Mouse (Mus musculus): ENCODE measurements around the gene Sdhc. TPM values are rescaled to one million over a fixed set of nuclear protein-coding genes. Genes with fewer than 3 reads are reported as not detected.

Gene Sdhc
- total and polyA plus RNA-seq, 2 experiments from 2014 or later, result 263 to 313 TPM

Small RNA genes within 50 kb of the gene (microRNA-seq; reads per million reads assigned to microRNA genes)
- gene Gm27844 (ENCODE audit: borderline number of aligned reads), result not detected

Other genes starting within 250 kb of the Sdhc start
- 1.7 and 2.2 TPM in 2 replicates for gene Fcrlb, start 237.7 kb downstream of the Sdhc start, total RNA-seq (2014; rRNA removed)
- gene Fcrlb, start 237.7 kb downstream of the Sdhc start, polyA plus RNA-seq (2015; fragmentation: Nextera tagmentation; extraction: Ambion mirVana), result 1.3 and 1.8 TPM in 2 replicates
- gene Fcrla, start 223.0 kb downstream of the Sdhc start, total RNA-seq (2014; rRNA removed), result not detected in 2 replicates
- not detected in 2 replicates for gene Fcrla, start 223.0 kb downstream of the Sdhc start, polyA plus RNA-seq (2015; fragmentation: Nextera tagmentation; extraction: Ambion mirVana)
- 1.8 and 6.6 TPM in 2 replicates for gene Fcgr2b, start 174.1 kb downstream of the Sdhc start, total RNA-seq (2014; rRNA removed)
- 2.1 and 3.6 TPM in 2 replicates for gene Fcgr2b, start 174.1 kb downstream of the Sdhc start, polyA plus RNA-seq (2015; fragmentation: Nextera tagmentation; extraction: Ambion mirVana)
- gene Fcgr4, start 131.7 kb downstream of the Sdhc start, total RNA-seq (2014; rRNA removed), result 0.57 TPM in 1 of 2 replicates, not detected in the other
- gene Fcgr4, start 131.7 kb downstream of the Sdhc start, polyA plus RNA-seq (2015; fragmentation: Nextera tagmentation; extraction: Ambion mirVana), result 0.25 and 0.48 TPM in 2 replicates
- gene Fcgr3, start 85.7 kb downstream of the Sdhc start, total RNA-seq (2014; rRNA removed), result 18.1 and 19.8 TPM in 2 replicates
- 12.8 and 14.2 TPM in 2 replicates for gene Fcgr3, start 85.7 kb downstream of the Sdhc start, polyA plus RNA-seq (2015; fragmentation: Nextera tagmentation; extraction: Ambion mirVana)
- 0.38 and 1.5 TPM in 2 replicates for gene Cfap126, start 36.7 kb downstream of the Sdhc start, total RNA-seq (2014; rRNA removed)
- 6.0 and 8.1 TPM in 2 replicates for gene Cfap126, start 36.7 kb downstream of the Sdhc start, polyA plus RNA-seq (2015; fragmentation: Nextera tagmentation; extraction: Ambion mirVana)
- gene Mpz, start 108 bp upstream of the Sdhc start, total RNA-seq (2014; rRNA removed), result 0.49 and 0.90 TPM in 2 replicates
- gene Mpz, start 108 bp upstream of the Sdhc start, polyA plus RNA-seq (2015; fragmentation: Nextera tagmentation; extraction: Ambion mirVana), result 0.63 and 0.67 TPM in 2 replicates
- 16.9 and 22.1 TPM in 2 replicates for gene Pcp4l1, start 45.7 kb upstream of the Sdhc start, total RNA-seq (2014; rRNA removed)
- 24.1 and 29.1 TPM in 2 replicates for gene Pcp4l1, start 45.7 kb upstream of the Sdhc start, polyA plus RNA-seq (2015; fragmentation: Nextera tagmentation; extraction: Ambion mirVana)
- 0.11 TPM in 1 of 2 replicates, not detected in the other for gene Nr1i3, start 63.4 kb upstream of the Sdhc start, total RNA-seq (2014; rRNA removed)
- 0.19 and 0.23 TPM in 2 replicates for gene Nr1i3, start 63.4 kb upstream of the Sdhc start, polyA plus RNA-seq (2015; fragmentation: Nextera tagmentation; extraction: Ambion mirVana)
- 49.8 and 57.6 TPM in 2 replicates for gene Tomm40l, start 71.9 kb upstream of the Sdhc start, total RNA-seq (2014; rRNA removed)
- gene Tomm40l, start 71.9 kb upstream of the Sdhc start, polyA plus RNA-seq (2015; fragmentation: Nextera tagmentation; extraction: Ambion mirVana), result 33.9 and 44.6 TPM in 2 replicates
- 3.7 TPM in 1 of 2 replicates, not detected in the other for gene Apoa2, start 74.5 kb upstream of the Sdhc start, total RNA-seq (2014; rRNA removed)
- 5.2 and 7.2 TPM in 2 replicates for gene Apoa2, start 74.5 kb upstream of the Sdhc start, polyA plus RNA-seq (2015; fragmentation: Nextera tagmentation; extraction: Ambion mirVana)
- 21.3 and 25.9 TPM in 2 replicates for gene Fcer1g, start 83.8 kb upstream of the Sdhc start, total RNA-seq (2014; rRNA removed)
- gene Fcer1g, start 83.8 kb upstream of the Sdhc start, polyA plus RNA-seq (2015; fragmentation: Nextera tagmentation; extraction: Ambion mirVana), result 30.5 and 31.1 TPM in 2 replicates
- 5.2 and 8.2 TPM in 2 replicates for gene Adamts4, start 99.8 kb upstream of the Sdhc start, total RNA-seq (2014; rRNA removed)
- gene Adamts4, start 99.8 kb upstream of the Sdhc start, polyA plus RNA-seq (2015; fragmentation: Nextera tagmentation; extraction: Ambion mirVana), result 3.4 and 4.2 TPM in 2 replicates
- 224 and 230 TPM in 2 replicates for gene Ndufs2, start 100.8 kb upstream of the Sdhc start, total RNA-seq (2014; rRNA removed)
- 221 and 244 TPM in 2 replicates for gene Ndufs2, start 100.8 kb upstream of the Sdhc start, polyA plus RNA-seq (2015; fragmentation: Nextera tagmentation; extraction: Ambion mirVana)
- 77.0 and 94.9 TPM in 2 replicates for gene B4galt3, start 119.7 kb upstream of the Sdhc start, total RNA-seq (2014; rRNA removed)
- gene B4galt3, start 119.7 kb upstream of the Sdhc start, polyA plus RNA-seq (2015; fragmentation: Nextera tagmentation; extraction: Ambion mirVana), result 109 and 110 TPM in 2 replicates
- gene Ppox, start 130.6 kb upstream of the Sdhc start, total RNA-seq (2014; rRNA removed), result 36.5 and 45.9 TPM in 2 replicates
- gene Ppox, start 130.6 kb upstream of the Sdhc start, polyA plus RNA-seq (2015; fragmentation: Nextera tagmentation; extraction: Ambion mirVana), result 31.3 and 32.6 TPM in 2 replicates
- gene Usp21, start 137.4 kb upstream of the Sdhc start, total RNA-seq (2014; rRNA removed), result 59.5 and 65.9 TPM in 2 replicates
- 81.0 and 82.6 TPM in 2 replicates for gene Usp21, start 137.4 kb upstream of the Sdhc start, polyA plus RNA-seq (2015; fragmentation: Nextera tagmentation; extraction: Ambion mirVana)
- gene Ufc1, start 144.4 kb upstream of the Sdhc start, total RNA-seq (2014; rRNA removed), result 83.7 and 87.9 TPM in 2 replicates
- 128 and 132 TPM in 2 replicates for gene Ufc1, start 144.4 kb upstream of the Sdhc start, polyA plus RNA-seq (2015; fragmentation: Nextera tagmentation; extraction: Ambion mirVana)
- gene Dedd, start 178.5 kb upstream of the Sdhc start, total RNA-seq (2014; rRNA removed), result 29.8 and 42.1 TPM in 2 replicates
- gene Dedd, start 178.5 kb upstream of the Sdhc start, polyA plus RNA-seq (2015; fragmentation: Nextera tagmentation; extraction: Ambion mirVana), result 38.9 and 40.3 TPM in 2 replicates
- gene Nit1, start 195.0 kb upstream of the Sdhc start, total RNA-seq (2014; rRNA removed), result 42.5 and 44.0 TPM in 2 replicates
- gene Nit1, start 195.0 kb upstream of the Sdhc start, polyA plus RNA-seq (2015; fragmentation: Nextera tagmentation; extraction: Ambion mirVana), result 45.2 and 46.6 TPM in 2 replicates
- gene Pfdn2, start 195.1 kb upstream of the Sdhc start, total RNA-seq (2014; rRNA removed), result 17.3 and 18.4 TPM in 2 replicates
- gene Pfdn2, start 195.1 kb upstream of the Sdhc start, polyA plus RNA-seq (2015; fragmentation: Nextera tagmentation; extraction: Ambion mirVana), result 139 and 155 TPM in 2 replicates
- gene Klhdc9, start 210.2 kb upstream of the Sdhc start, total RNA-seq (2014; rRNA removed), result 4.0 and 4.5 TPM in 2 replicates
- gene Klhdc9, start 210.2 kb upstream of the Sdhc start, polyA plus RNA-seq (2015; fragmentation: Nextera tagmentation; extraction: Ambion mirVana), result 6.3 and 6.4 TPM in 2 replicates
- gene Nectin4, start 219.5 kb upstream of the Sdhc start, total RNA-seq (2014; rRNA removed), result 4.7 and 9.3 TPM in 2 replicates
- 4.8 TPM in 2 replicates for gene Nectin4, start 219.5 kb upstream of the Sdhc start, polyA plus RNA-seq (2015; fragmentation: Nextera tagmentation; extraction: Ambion mirVana)
- gene Arhgap30, start 238.4 kb upstream of the Sdhc start, total RNA-seq (2014; rRNA removed), result 0.82 and 1.1 TPM in 2 replicates
- 0.75 and 0.81 TPM in 2 replicates for gene Arhgap30, start 238.4 kb upstream of the Sdhc start, polyA plus RNA-seq (2015; fragmentation: Nextera tagmentation; extraction: Ambion mirVana)

Data from midbrain, postnatal 0 days (tissue).